Mouse (Mus musculus): Measurements from ENCODE around the gene Cep57l1.

GRCm38 (mm10) chr10:41744006-41744405, 65.7 kb downstream of the Cep57l1 start:
- TF ChIP-seq CTCF (IDR thresholded peaks at IDR 0.05; ENCODE audit: low read depth, low read length) (no peak), POLR2A (IDR thresholded peaks at IDR 0.05; ENCODE audit: borderline replicate concordance, low read depth, low read length) (no peak)
